Mouse (Mus musculus) small intestine, adult 2 months (tissue): ENCODE results near the gene Rhot1. TPM values are rescaled to one million over a fixed set of nuclear protein-coding genes. Genes with fewer than 3 reads are reported as not detected.

Experiments used
- H3K27ac ChIP-seq: fragments of 200-500 bp; 2 replicates; pipeline ENCODE4 v1.5.1; 2012; ENCODE audit warnings: low read depth, low read length, control low read depth, inconsistent platforms; ENCODE audit not compliant: insufficient read depth
- H3K27me3 ChIP-seq: fragments of 200-500 bp; 2 replicates; pipeline ENCODE4 v1.6.1; 2012; ENCODE audit warnings: mild to moderate bottlenecking, moderate library complexity, low read length, inconsistent platforms; ENCODE audit not compliant: control insufficient read depth, insufficient read depth
- H3K36me3 ChIP-seq: fragments of 200-500 bp; 2 replicates; pipeline ENCODE4 v1.6.1; 2012; ENCODE audit warnings: mild to moderate bottlenecking, low read length, control low read depth, inconsistent platforms; ENCODE audit not compliant: control insufficient read depth, insufficient read depth
- H3K4me1 ChIP-seq: fragments of 200-500 bp; 2 replicates; pipeline ENCODE4 v1.6.1; 2012; ENCODE audit warnings: low read length, inconsistent platforms, mixed read lengths; ENCODE audit not compliant: control insufficient read depth, insufficient read depth, insufficient read length
- H3K4me3 ChIP-seq: fragments of 200-500 bp; 2 replicates; pipeline ENCODE4 v1.5.1; 2012; ENCODE audit warnings: low read depth, mild to moderate bottlenecking, control low read depth, inconsistent platforms, low read length, moderate library complexity
- CTCF ChIP-seq: fragments of 200-500 bp; IDR thresholded peaks from 2 replicates; pipeline ENCODE4 v1.5.1; 2012; ENCODE audit warnings: low read depth, mild to moderate bottlenecking, control low read depth, inconsistent platforms, low read length, moderate library complexity, mixed read lengths; ENCODE audit not compliant: insufficient replicate concordance, insufficient read length; ENCODE audit errors: extremely low read depth
- POLR2A ChIP-seq: fragments of 200-500 bp; IDR thresholded peaks from 2 replicates; pipeline ENCODE4 v1.6.1; 2012; ENCODE audit warnings: low read depth, mild to moderate bottlenecking, control low read depth, inconsistent platforms, low read length, moderate library complexity
- WGBS: fragments of 180-500 bp; shearing (Covaris S2); methylation state at CpG from one replicate; pipeline ENCODE4 v1.1.7; 2018; 5-methylcytosine and 5-hydroxymethylcytosine counted together
- polyA plus RNA-seq: library from polyadenylated mRNA; depleted of rRNA; stranded (reverse); fragments of >200 nt; gene quantifications from 2 replicates; pipeline ENCODE4 v1.2.3, GENCODE M21; 2012; rRNA removed

Rhot1 gene
- polyA plus RNA-seq, 1 experiment: 3.0 TPM

DNA sequence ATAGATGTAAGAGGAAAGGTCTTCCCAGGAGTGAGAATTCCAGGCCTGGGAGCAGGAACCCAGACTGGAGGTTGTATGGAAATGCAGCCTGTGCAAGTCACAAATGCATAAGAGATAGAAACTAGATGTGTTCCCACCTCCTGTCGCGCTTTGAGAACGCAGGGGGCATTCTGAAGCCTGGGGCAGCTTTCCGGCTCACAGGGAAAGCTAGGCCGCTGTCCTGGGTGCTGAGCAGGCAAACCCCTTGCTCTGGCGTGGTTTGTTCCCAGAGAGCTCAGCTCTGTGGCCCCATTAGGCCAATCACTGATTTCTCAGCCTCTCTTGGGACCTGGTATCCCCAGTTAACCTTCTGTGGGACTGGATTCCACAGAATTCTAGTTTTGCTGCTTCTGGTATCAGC, 103.7 kb downstream of the Rhot1 start:
- Histone ChIP-seq H3K4me3 (no peak overlapping the region), H3K27ac (no peak overlapping the region), H3K4me1 (no peaks in the 10 kb centered on the region), H3K36me3 (no peaks in the 10 kb centered on the region), H3K27me3 (no peaks in the 10 kb centered on the region)
- TF ChIP-seq POLR2A (no peak), CTCF (no peak)
- WGBS: 7% methylated on average over 6 of the region's 6 CpGs

DNA sequence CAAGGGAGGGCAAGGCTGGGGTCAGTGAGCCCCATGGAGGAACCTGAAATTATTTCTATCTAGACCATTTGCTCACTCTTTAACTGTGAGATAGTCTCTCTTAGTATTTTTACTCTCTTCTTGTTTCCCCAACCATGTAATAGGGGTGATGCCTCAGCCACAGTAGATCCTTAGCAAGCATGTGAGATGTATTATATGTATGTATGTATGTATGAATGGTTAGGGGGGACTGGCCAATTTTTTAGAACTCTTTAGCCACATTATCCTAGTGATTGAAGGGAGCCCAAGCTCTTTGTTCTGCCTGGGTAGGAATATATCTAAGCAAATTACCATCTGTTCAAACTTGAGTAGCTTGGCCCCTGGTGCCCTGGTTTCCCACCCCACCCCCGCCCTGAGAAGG, 104.6 kb downstream of the Rhot1 start:
- no peaks in the 10 kb centered on the region for H3K27me3 ChIP-seq
- no peaks in the 10 kb centered on the region for H3K36me3 ChIP-seq
- WGBS: 69% methylated on average over 1 of the region's 1 CpGs
- H3K4me3 ChIP-seq: no peak overlapping the region
- H3K4me1 ChIP-seq: no peaks in the 10 kb centered on the region
- H3K27ac ChIP-seq: no peak overlapping the region
- no peak for TF ChIP-seq CTCF
- TF ChIP-seq POLR2A: no peak

DNA sequence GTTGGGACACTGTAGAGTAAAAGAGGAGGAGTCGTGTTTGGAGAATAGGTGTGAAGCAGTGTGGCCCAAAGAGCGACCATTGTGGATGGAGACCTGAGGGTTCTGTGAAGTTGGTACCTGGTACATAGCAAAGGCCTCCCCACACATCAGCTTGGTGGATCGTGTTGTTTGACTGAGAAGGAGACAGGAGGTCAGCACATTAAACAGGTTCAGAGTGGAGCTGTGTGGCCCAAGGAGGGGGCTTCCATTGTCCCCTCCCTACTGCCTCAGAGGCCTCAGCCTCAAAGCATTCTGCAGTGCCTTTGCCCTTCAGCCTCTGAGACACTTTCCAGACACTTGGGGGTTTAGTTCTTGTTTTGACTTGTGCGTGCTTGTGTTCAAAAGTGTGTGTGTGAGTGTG, 105.1 kb downstream of the Rhot1 start:
- Histone ChIP-seq H3K27me3 (no peaks in the 10 kb centered on the region), H3K4me3 (no peak overlapping the region), H3K4me1 (no peaks in the 10 kb centered on the region), H3K36me3 (no peaks in the 10 kb centered on the region), H3K27ac (no peak overlapping the region)
- TF ChIP-seq POLR2A (no peak), CTCF (no peak)
- WGBS: 78% methylated on average over 4 of the region's 4 CpGs

DNA sequence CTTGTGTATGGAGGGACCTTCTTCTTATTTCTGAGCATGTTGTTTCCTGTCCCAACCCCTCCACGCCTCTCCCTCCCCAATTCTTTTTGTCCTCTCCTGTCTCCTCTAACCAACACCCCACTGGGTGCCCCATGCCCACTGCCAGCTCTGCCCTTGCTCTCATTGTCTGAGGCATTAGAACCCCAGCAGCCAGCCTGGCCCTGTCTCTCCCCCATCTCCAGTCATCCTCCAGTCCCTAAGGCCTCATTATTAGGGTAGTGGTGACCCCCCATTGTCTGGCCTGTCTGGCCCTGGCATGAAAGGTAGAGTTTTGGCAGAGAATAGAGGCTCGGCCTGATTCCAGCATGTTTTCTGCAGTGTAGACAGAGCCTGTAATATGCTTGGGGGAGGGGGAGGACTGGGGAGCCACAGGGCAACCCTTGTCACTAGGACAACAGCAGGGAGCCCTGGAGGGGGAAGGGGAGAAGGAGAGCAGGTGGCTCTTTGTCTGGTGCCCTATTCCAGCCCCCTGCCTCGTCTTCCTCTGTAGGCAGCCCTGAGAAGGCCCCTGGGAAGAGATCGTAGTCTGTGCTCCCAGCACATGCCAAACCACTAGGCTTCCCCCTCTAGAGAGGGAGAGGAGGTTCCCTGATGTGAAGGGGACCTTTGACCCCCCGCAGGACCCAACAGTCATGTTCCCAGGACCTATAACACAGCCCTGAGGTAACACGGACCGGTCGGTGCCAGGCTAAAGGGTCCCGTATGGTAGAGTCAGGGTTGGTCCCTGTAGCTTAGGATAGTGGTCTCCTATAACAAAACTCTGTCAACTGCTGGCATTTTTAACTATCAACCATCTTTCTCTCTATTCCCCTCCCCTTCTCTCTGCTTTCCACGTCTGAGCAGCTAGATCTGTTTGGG, 107.2 kb downstream of the Rhot1 start:
- Histone ChIP-seq H3K27ac (no peak overlapping the region), H3K4me3 (no peak overlapping the region), H3K27me3 (no peaks in the 10 kb centered on the region), H3K4me1 (no peaks in the 10 kb centered on the region), H3K36me3 (no peaks in the 10 kb centered on the region)
- TF ChIP-seq POLR2A (no peak), CTCF (no peak)
- 64% methylated on average over 10 of the region's 10 CpGs for WGBS

Other genes with a start within 250 kb of the Rhot1 start
- 0.52 and 0.96 TPM in 2 replicates for gene Utp6, start 246.6 kb upstream of the Rhot1 start, polyA plus RNA-seq
- gene Suz12, start 215.9 kb upstream of the Rhot1 start, polyA plus RNA-seq: 0.93 and 2.0 TPM in 2 replicates
- gene Crlf3, start 128.0 kb upstream of the Rhot1 start, polyA plus RNA-seq: 3.7 and 9.4 TPM in 2 replicates
- gene Atad5, start 119.6 kb upstream of the Rhot1 start, polyA plus RNA-seq: 0.10 and 0.18 TPM in 2 replicates
- 0.60 and 1.1 TPM in 2 replicates for gene Tefm, start 66.8 kb upstream of the Rhot1 start, polyA plus RNA-seq
- gene Adap2, start 54.9 kb upstream of the Rhot1 start, polyA plus RNA-seq: 17.3 and 23.2 TPM in 2 replicates
- 4.3 and 5.9 TPM in 2 replicates for gene Rnf135, start 25.2 kb upstream of the Rhot1 start, polyA plus RNA-seq
- gene Rhbdl3, start 91.9 kb downstream of the Rhot1 start, polyA plus RNA-seq: 1.1 and 1.5 TPM in 2 replicates
- 0.90 and 1.6 TPM in 2 replicates for gene 5730455P16Rik, start 169.0 kb downstream of the Rhot1 start, polyA plus RNA-seq
- 28.6 and 54.4 TPM in 2 replicates for gene Zfp207, start 174.3 kb downstream of the Rhot1 start, polyA plus RNA-seq
- gene Psmd11, start 219.6 kb downstream of the Rhot1 start, polyA plus RNA-seq: 13.1 and 24.9 TPM in 2 replicates